Mouse (Mus musculus): ENCODE measurements at regions not wholly inside any gene's neighbourhood (a gene's known extent, or its start where the extent isn't known, plus 50 kb on each side); places are given as distances from the start of the nearest gene placed in this dataset.

- TF ChIP-seq FLI1 (IDR thresholded peaks at IDR 0.05; ENCODE audit: low read length) (no peak), GATA1 (IDR thresholded peaks at IDR 0.05; ENCODE audit: borderline replicate concordance, low read length) (no peak)
These were observed 372.0 kb downstream of the Cdk5rap2 start for GRCm38 (mm10) chr4:70038241-70038640.

GRCm38 (mm10) chr4:70035912-70036311 lies 374.3 kb downstream of the Cdk5rap2 start:
- TF ChIP-seq GATA1 (IDR thresholded peaks at IDR 0.05; ENCODE audit: borderline replicate concordance, low read length) (no peak), FLI1 (IDR thresholded peaks at IDR 0.05; ENCODE audit: low read length) (no peak)
- H3K36me3 ChIP-seq (replicated peaks; ENCODE audit: low read length), result no peaks in the 10 kb centered on the region
- H3K9me3 ChIP-seq, result peaks cover 12% of the 10 kb centered on the region
- H3K4me3 ChIP-seq (replicated peaks), result no peak overlapping the region
- no peaks in the 10 kb centered on the region for H3K27me3 ChIP-seq (replicated peaks)
- no peaks in the 10 kb centered on the region for H3K4me1 ChIP-seq

More at GRCm38 (mm10) chr4:70038241-70038640, 372.0 kb downstream of the Cdk5rap2 start:
- H3K27me3 ChIP-seq (replicated peaks), result no peaks in the 10 kb centered on the region
- H3K9me3 ChIP-seq, result peaks cover 13% of the 10 kb centered on the region
- no peak overlapping the region for H3K4me3 ChIP-seq (replicated peaks)
- H3K4me1 ChIP-seq, result no peaks in the 10 kb centered on the region
- H3K36me3 ChIP-seq (replicated peaks; ENCODE audit: low read length), result no peaks in the 10 kb centered on the region

GRCm38 (mm10) chr4:70032497-70032896 lies 377.7 kb downstream of the Cdk5rap2 start:
- Histone ChIP-seq H3K4me3 (replicated peaks) (no peak overlapping the region), H3K27me3 (replicated peaks) (no peaks in the 10 kb centered on the region), H3K36me3 (replicated peaks; ENCODE audit: low read length) (no peaks in the 10 kb centered on the region), H3K4me1 (no peaks in the 10 kb centered on the region), H3K9me3 (no peaks in the 10 kb centered on the region; the same call in none of the 2 replicates)
- TF ChIP-seq GATA1 (IDR thresholded peaks at IDR 0.05; ENCODE audit: borderline replicate concordance, low read length) (no peak), FLI1 (IDR thresholded peaks at IDR 0.05; ENCODE audit: low read length) (no peak)

- TF ChIP-seq GATA1 (IDR thresholded peaks at IDR 0.05; ENCODE audit: borderline replicate concordance, low read length) (no peak), FLI1 (IDR thresholded peaks at IDR 0.05; ENCODE audit: low read length) (no peak)
- H3K36me3 ChIP-seq (replicated peaks; ENCODE audit: low read length), result no peaks in the 10 kb centered on the region
These were observed 383.4 kb downstream of the Cdk5rap2 start for GRCm38 (mm10) chr4:70026848-70027247.

GRCm38 (mm10) chr4:70024838-70025376 lies 385.3 kb downstream of the Cdk5rap2 start:
- Histone ChIP-seq H3K4me1 (no peaks in the 10 kb centered on the region), H3K9me3 (peaks cover 21% of the 10 kb centered on the region), H3K27me3 (replicated peaks) (no peaks in the 10 kb centered on the region), H3K4me3 (replicated peaks) (no peak overlapping the region), H3K36me3 (replicated peaks; ENCODE audit: low read length) (no peaks in the 10 kb centered on the region)
- TF ChIP-seq GATA1 (IDR thresholded peaks at IDR 0.05; ENCODE audit: borderline replicate concordance, low read length), result no peak

More at GRCm38 (mm10) chr4:70026848-70027247, 383.4 kb downstream of the Cdk5rap2 start:
- Histone ChIP-seq H3K9me3 (peaks cover 17% of the 10 kb centered on the region), H3K4me3 (replicated peaks) (no peak overlapping the region), H3K4me1 (no peaks in the 10 kb centered on the region), H3K27me3 (replicated peaks) (no peaks in the 10 kb centered on the region)

GRCm38 (mm10) chr4:70020905-70021470 lies 389.3 kb downstream of the Cdk5rap2 start:
- Histone ChIP-seq H3K4me1 (no peaks in the 10 kb centered on the region), H3K9me3 (peaks cover 15% of the 10 kb centered on the region), H3K36me3 (replicated peaks; ENCODE audit: low read length) (no peaks in the 10 kb centered on the region), H3K27me3 (replicated peaks) (no peaks in the 10 kb centered on the region), H3K4me3 (replicated peaks) (no peak overlapping the region)
- TF ChIP-seq GATA1 (IDR thresholded peaks at IDR 0.05; ENCODE audit: borderline replicate concordance, low read length) (no peak), FLI1 (IDR thresholded peaks at IDR 0.05; ENCODE audit: low read length) (no peak)

GRCm38 (mm10) chr4:70012220-70012580 lies 398.0 kb downstream of the Cdk5rap2 start:
- no peaks in the 10 kb centered on the region for H3K4me1 ChIP-seq
- H3K4me3 ChIP-seq (replicated peaks), result peak overlapping the region; percentile 1
- TF ChIP-seq GATA1 (IDR thresholded peaks at IDR 0.05; ENCODE audit: borderline replicate concordance, low read length), result no peak
- TF ChIP-seq FLI1 (IDR thresholded peaks at IDR 0.05; ENCODE audit: low read length), result no peak
- H3K9me3 ChIP-seq, result peaks cover 17% of the 10 kb centered on the region
- H3K36me3 ChIP-seq (replicated peaks; ENCODE audit: low read length), result no peaks in the 10 kb centered on the region
- no peaks in the 10 kb centered on the region for H3K27me3 ChIP-seq (replicated peaks)

- Histone ChIP-seq H3K27me3 (replicated peaks) (no peaks in the 10 kb centered on the region), H3K36me3 (replicated peaks; ENCODE audit: low read length) (no peaks in the 10 kb centered on the region), H3K9me3 (peaks cover 17% of the 10 kb centered on the region), H3K4me1 (no peaks in the 10 kb centered on the region), H3K4me3 (replicated peaks) (no peak overlapping the region)
- no peak for TF ChIP-seq FLI1 (IDR thresholded peaks at IDR 0.05; ENCODE audit: low read length)
- TF ChIP-seq GATA1 (IDR thresholded peaks at IDR 0.05; ENCODE audit: borderline replicate concordance, low read length), result no peak
These were observed 398.6 kb downstream of the Cdk5rap2 start for GRCm38 (mm10) chr4:70011491-70012219.

- no peak overlapping the region for H3K4me3 ChIP-seq (replicated peaks)
- H3K4me1 ChIP-seq, result no peaks in the 10 kb centered on the region
- H3K9me3 ChIP-seq, result peaks cover 13% of the 10 kb centered on the region; the same call in 1 of the 2 replicates
- TF ChIP-seq FLI1 (IDR thresholded peaks at IDR 0.05; ENCODE audit: low read length) (no peak), GATA1 (IDR thresholded peaks at IDR 0.05; ENCODE audit: borderline replicate concordance, low read length) (no peak)
- no peaks in the 10 kb centered on the region for H3K36me3 ChIP-seq (replicated peaks; ENCODE audit: low read length)
- H3K27me3 ChIP-seq (replicated peaks), result no peaks in the 10 kb centered on the region
These were observed 399.8 kb downstream of the Cdk5rap2 start for GRCm38 (mm10) chr4:70010466-70010865.

- H3K36me3 ChIP-seq (replicated peaks; ENCODE audit: low read length), result no peaks in the 10 kb centered on the region
- no peak for TF ChIP-seq FLI1 (IDR thresholded peaks at IDR 0.05; ENCODE audit: low read length)
- TF ChIP-seq GATA1 (IDR thresholded peaks at IDR 0.05; ENCODE audit: borderline replicate concordance, low read length), result no peak
- no peaks in the 10 kb centered on the region for H3K4me1 ChIP-seq
- H3K4me3 ChIP-seq (replicated peaks), result no peak overlapping the region
- no peaks in the 10 kb centered on the region; the same call in 1 of the 2 replicates for H3K9me3 ChIP-seq
- no peaks in the 10 kb centered on the region for H3K27me3 ChIP-seq (replicated peaks)
These were observed 405.3 kb downstream of the Cdk5rap2 start for GRCm38 (mm10) chr4:70004966-70005365.
